Mouse (Mus musculus): ENCODE measurements at regions not wholly inside any gene's neighbourhood (a gene's known extent, or its start where the extent isn't known, plus 50 kb on each side); places are given as distances from the start of the nearest gene placed in this dataset.
A peak's percentile ranks its signal among the peaks of the same experiment; 100 is the strongest.

DNA sequence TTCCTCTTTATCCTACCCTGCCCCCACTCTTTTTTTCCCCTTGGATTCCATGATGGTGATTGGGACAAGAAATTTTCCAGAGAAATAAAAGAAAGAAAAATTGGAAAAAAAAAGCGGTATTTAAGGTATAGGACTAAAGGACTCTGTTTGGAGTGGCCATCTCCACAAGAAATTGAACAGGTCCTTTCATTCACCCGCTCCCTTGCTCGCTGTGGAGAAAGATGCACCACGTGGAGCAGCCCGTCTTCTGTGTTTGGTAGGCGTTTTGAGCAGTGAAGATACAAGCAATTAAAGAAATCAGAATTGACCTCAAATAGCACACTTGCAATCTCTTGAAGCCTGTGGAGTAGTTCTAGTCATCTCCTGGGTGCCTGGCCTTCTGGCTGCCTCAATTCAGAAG, 126.3 kb upstream of the Atp11c start:
- Histone ChIP-seq H3K9ac (replicated peaks; ENCODE audit: low read length, poor library complexity, severe bottlenecking) (no peak overlapping the region), H3K27ac (ENCODE audit: low read depth, low read length) (no peak overlapping the region), H3K27me3 (ENCODE audit: insufficient read depth, low read length) (no peaks in the 10 kb centered on the region), H3K36me3 (ENCODE audit: insufficient read depth, low read length) (no peaks in the 10 kb centered on the region), H3K9me3 (ENCODE audit: low read length) (no peaks in the 10 kb centered on the region), H3K4me1 (ENCODE audit: insufficient read depth, low read length) (no peaks in the 10 kb centered on the region), H3K4me2 (ENCODE audit: low read depth, low read length, poor library complexity, severe bottlenecking) (peak overlapping the region; percentile 38), H3K4me3 (ENCODE audit: low read depth, low read length) (peak overlapping the region; percentile 19; the same call in 1 of the 2 replicates)
- no peak for TF ChIP-seq CTCF (IDR thresholded peaks at IDR 0.05)
- ATAC-seq (ENCODE audit: low FRiP score) (no peak), DNase-seq (ENCODE audit: low spot score) (no peak)
- WGBS = 33% methylated on average over 6 of the region's 6 CpGs

DNA sequence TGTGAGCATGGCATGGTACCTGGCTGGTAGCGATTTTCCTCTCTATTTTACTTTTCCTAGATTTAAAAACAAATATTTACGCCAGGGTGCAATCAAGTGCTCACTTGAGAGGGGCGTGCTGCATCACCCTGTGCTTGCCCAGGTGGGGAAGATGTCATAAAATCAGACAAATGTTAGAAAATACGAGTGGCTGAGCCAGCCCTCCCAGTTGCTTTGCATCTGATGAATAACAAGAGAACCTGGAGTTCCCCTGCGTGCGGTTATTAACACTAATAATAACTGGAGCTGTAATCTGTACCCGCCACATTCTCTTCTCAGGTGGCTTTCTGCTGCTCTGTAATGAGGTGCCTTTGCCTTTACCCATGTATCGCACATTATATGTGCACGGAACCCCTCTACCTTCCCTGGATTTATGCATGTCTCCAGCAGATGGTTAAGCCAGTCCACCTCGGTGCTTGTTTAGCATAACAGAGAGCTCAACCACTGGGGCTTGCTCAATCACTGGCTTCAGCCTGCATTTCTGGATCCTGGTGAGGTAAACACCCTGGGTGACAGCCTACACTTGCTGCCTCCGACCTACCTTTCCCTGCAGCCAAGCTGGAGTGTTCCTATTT, 125.8 kb upstream of the Atp11c start:
- Histone ChIP-seq H3K4me3 (ENCODE audit: low read depth, low read length) (peak overlapping the region; percentile 19), H3K27me3 (ENCODE audit: insufficient read depth, low read length) (no peaks in the 10 kb centered on the region), H3K36me3 (ENCODE audit: insufficient read depth, low read length) (no peaks in the 10 kb centered on the region), H3K27ac (ENCODE audit: low read depth, low read length) (no peak overlapping the region), H3K9ac (replicated peaks; ENCODE audit: low read length, poor library complexity, severe bottlenecking) (no peak overlapping the region), H3K4me2 (ENCODE audit: low read depth, low read length, poor library complexity, severe bottlenecking) (peak overlapping the region; percentile 38), H3K4me1 (ENCODE audit: insufficient read depth, low read length) (no peaks in the 10 kb centered on the region), H3K9me3 (ENCODE audit: low read length) (no peaks in the 10 kb centered on the region)
- TF ChIP-seq CTCF (IDR thresholded peaks at IDR 0.05) = no peak
- DNase-seq (ENCODE audit: low spot score) (no peak), ATAC-seq (ENCODE audit: low FRiP score) (no peak)
- WGBS = 21% methylated on average over 11 of the region's 11 CpGs

DNA sequence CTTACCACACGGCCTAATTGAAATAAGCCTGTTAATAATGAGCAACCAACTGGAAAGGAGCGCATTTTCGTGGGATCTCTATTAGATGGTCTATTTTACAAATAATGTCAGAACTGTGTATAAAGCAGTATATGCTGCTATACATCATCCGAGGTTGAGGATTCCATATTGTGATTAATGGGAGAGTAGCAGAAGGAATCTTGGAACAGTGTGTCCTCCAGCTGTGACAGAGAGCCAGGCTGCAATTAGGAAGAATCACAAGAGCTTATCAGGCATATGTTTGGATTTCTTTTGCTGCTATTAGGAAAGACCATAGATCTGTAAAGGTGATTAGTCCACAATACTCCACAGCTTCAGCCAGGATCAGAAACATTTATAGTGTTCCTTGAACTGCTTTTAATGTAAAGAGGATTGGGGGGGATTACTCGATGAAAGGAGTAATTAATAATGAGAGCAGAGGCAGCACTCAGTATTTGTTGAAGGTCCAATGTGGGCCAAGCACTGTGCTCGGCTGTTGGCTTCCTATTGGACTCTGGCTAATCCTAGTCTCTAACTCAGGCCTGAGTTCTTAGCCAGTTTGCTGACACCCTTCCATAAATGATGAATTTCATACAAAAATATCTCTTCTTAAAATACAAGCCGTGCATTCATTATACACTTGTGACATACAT, 88.7 kb upstream of the Atp11c start:
- Histone ChIP-seq H3K9me3 (ENCODE audit: low read length) (no peaks in the 10 kb centered on the region), H3K27ac (ENCODE audit: low read depth, low read length) (no peak overlapping the region), H3K27me3 (ENCODE audit: insufficient read depth, low read length) (no peaks in the 10 kb centered on the region), H3K9ac (replicated peaks; ENCODE audit: low read length, poor library complexity, severe bottlenecking) (no peak overlapping the region), H3K4me2 (ENCODE audit: low read depth, low read length, poor library complexity, severe bottlenecking) (no peak overlapping the region), H3K4me3 (ENCODE audit: low read depth, low read length) (no peak overlapping the region), H3K36me3 (ENCODE audit: insufficient read depth, low read length) (no peaks in the 10 kb centered on the region), H3K4me1 (ENCODE audit: insufficient read depth, low read length) (no peaks in the 10 kb centered on the region)
- DNase-seq (ENCODE audit: low spot score) = no peak
- no peak for TF ChIP-seq CTCF (IDR thresholded peaks at IDR 0.05)
- WGBS = 66% methylated on average over 7 of the region's 7 CpGs
- ATAC-seq (ENCODE audit: low FRiP score) = no peak

DNA sequence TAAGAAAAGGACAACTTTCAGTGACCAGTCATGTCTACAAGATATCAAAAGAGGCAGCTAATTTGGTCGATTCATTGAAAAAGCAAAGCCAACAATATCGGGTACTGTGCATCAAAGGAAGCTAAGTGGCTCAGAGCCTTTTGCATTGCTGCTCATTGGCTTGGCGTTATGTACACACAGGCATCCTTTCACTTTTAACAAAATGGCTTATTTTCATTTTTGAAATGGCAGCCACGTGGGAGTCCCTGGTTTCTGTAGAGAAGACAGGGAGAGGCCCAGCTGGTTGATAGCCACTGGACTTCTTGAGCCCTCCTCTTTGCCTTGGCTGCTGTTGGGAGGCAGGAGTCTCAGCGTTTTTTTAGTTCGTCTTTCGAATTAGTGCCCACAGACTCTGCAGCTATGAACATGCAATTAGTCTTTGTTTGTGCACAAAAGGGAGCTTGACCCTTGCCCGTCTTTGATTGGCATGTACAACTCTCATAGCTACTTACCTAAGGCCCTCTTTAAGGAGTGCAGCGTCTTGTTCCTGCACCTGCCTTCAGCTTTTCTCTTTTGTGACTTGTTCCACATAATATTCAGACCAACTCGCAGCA, 52.3 kb upstream of the Atp11c start:
- H3K4me3 ChIP-seq (ENCODE audit: low read depth, low read length) = no peak overlapping the region
- H3K9me3 ChIP-seq (ENCODE audit: low read length) = no peaks in the 10 kb centered on the region
- H3K27me3 ChIP-seq (ENCODE audit: insufficient read depth, low read length) = no peaks in the 10 kb centered on the region
- no peaks in the 10 kb centered on the region for H3K36me3 ChIP-seq (ENCODE audit: insufficient read depth, low read length)
- no peak for DNase-seq (ENCODE audit: low spot score)
- no peak overlapping the region for H3K9ac ChIP-seq (replicated peaks; ENCODE audit: low read length, poor library complexity, severe bottlenecking)
- H3K4me2 ChIP-seq (ENCODE audit: low read depth, low read length, poor library complexity, severe bottlenecking) = no peak overlapping the region
- H3K27ac ChIP-seq (ENCODE audit: low read depth, low read length) = no peak overlapping the region
- WGBS = 41% methylated on average over 10 of the region's 10 CpGs
- no peak for ATAC-seq (ENCODE audit: low FRiP score)
- no peaks in the 10 kb centered on the region for H3K4me1 ChIP-seq (ENCODE audit: insufficient read depth, low read length)
- TF ChIP-seq CTCF (IDR thresholded peaks at IDR 0.05) = no peak
